Mouse (Mus musculus): Measurements from ENCODE around the gene Hoxd12. TPM values are rescaled to one million over a fixed set of nuclear protein-coding genes. Genes with fewer than 3 reads are reported as not detected.
A peak's percentile ranks its signal among the peaks of the same experiment; 100 is the strongest.

Hoxd12 gene
- polyA plus RNA-seq, 1 experiment from 2014 or later: 4.5 TPM

GRCm38 (mm10) chr2:74699664-74700545, 25.1 kb downstream of the Hoxd12 start:
- H3K4me2 ChIP-seq (replicated peaks; ENCODE audit: low read depth, low read length): peak overlapping the region; percentile 80
- no peaks in the 10 kb centered on the region for H3K27me3 ChIP-seq (ENCODE audit: insufficient read depth, low read length)
- WGBS: 11% methylated on average over 23 of the region's 23 CpGs
- peak overlapping the region; percentile 99 for H3K9ac ChIP-seq (replicated peaks; ENCODE audit: low read length)
- peaks cover 49% of the 10 kb centered on the region for H3K4me1 ChIP-seq (ENCODE audit: insufficient read depth, low read length)
- ATAC-seq (ENCODE audit: low FRiP score, low TSS enrichment): no peak
- peak overlapping the region; percentile 99 for H3K27ac ChIP-seq (ENCODE audit: low read length)
- H3K4me3 ChIP-seq (ENCODE audit: low read length): peak overlapping the region; percentile 82
- no peaks in the 10 kb centered on the region for H3K9me3 ChIP-seq (ENCODE audit: low read length)
- H3K36me3 ChIP-seq (ENCODE audit: insufficient read depth, low read length): no peaks in the 10 kb centered on the region

- H3K9ac ChIP-seq (replicated peaks; ENCODE audit: low read length): peak overlapping the region; percentile 99
- H3K9me3 ChIP-seq (ENCODE audit: low read length): no peaks in the 10 kb centered on the region
- WGBS: 9% methylated on average over 22 of the region's 22 CpGs
- H3K4me2 ChIP-seq (replicated peaks; ENCODE audit: low read depth, low read length): peak overlapping the region; percentile 80
- H3K4me1 ChIP-seq (ENCODE audit: insufficient read depth, low read length): peaks cover 43% of the 10 kb centered on the region
- ATAC-seq (ENCODE audit: low FRiP score, low TSS enrichment): 0 out of 2 replicates have a peak, but pooled peaks have one; percentile 5
- H3K27ac ChIP-seq (ENCODE audit: low read length): peak overlapping the region; percentile 99
- H3K4me3 ChIP-seq (ENCODE audit: low read length): peak overlapping the region; percentile 82
- no peaks in the 10 kb centered on the region for H3K27me3 ChIP-seq (ENCODE audit: insufficient read depth, low read length)
- no peaks in the 10 kb centered on the region for H3K36me3 ChIP-seq (ENCODE audit: insufficient read depth, low read length)
Observed at GRCm38 (mm10) chr2:74700546-74701112, 25.8 kb downstream of the Hoxd12 start.

GRCm38 (mm10) chr2:74701949-74702819, 27.4 kb downstream of the Hoxd12 start:
- Histone ChIP-seq H3K27me3 (ENCODE audit: insufficient read depth, low read length) (no peaks in the 10 kb centered on the region), H3K9ac (replicated peaks; ENCODE audit: low read length) (peak overlapping the region; percentile 53; the same call in 1 of the 2 replicates), H3K4me2 (replicated peaks; ENCODE audit: low read depth, low read length) (peak overlapping the region; percentile 72), H3K4me3 (ENCODE audit: low read length) (peak overlapping the region; percentile 17), H3K4me1 (ENCODE audit: insufficient read depth, low read length) (peaks cover 27% of the 10 kb centered on the region; the same call in 1 of the 2 replicates), H3K27ac (ENCODE audit: low read length) (peak overlapping the region; percentile 80), H3K9me3 (ENCODE audit: low read length) (no peaks in the 10 kb centered on the region), H3K36me3 (ENCODE audit: insufficient read depth, low read length) (no peaks in the 10 kb centered on the region)
- ATAC-seq (ENCODE audit: low FRiP score, low TSS enrichment): no peak
- 14% methylated on average over 17 of the region's 17 CpGs for WGBS

- Histone ChIP-seq H3K4me1 (ENCODE audit: insufficient read depth, low read length) (peaks cover 33% of the 10 kb centered on the region; the same call in 1 of the 2 replicates), H3K4me3 (ENCODE audit: low read length) (peak overlapping the region; percentile 8), H3K27me3 (ENCODE audit: insufficient read depth, low read length) (no peaks in the 10 kb centered on the region), H3K4me2 (replicated peaks; ENCODE audit: low read depth, low read length) (peak overlapping the region; percentile 72), H3K9ac (replicated peaks; ENCODE audit: low read length) (no peak overlapping the region; the same call in 1 of the 2 replicates), H3K36me3 (ENCODE audit: insufficient read depth, low read length) (no peaks in the 10 kb centered on the region), H3K27ac (ENCODE audit: low read length) (peak overlapping the region; percentile 41; the same call in 1 of the 2 replicates), H3K9me3 (ENCODE audit: low read length) (no peaks in the 10 kb centered on the region)
- WGBS: 38% methylated on average over 6 of the region's 6 CpGs
- no peak for ATAC-seq (ENCODE audit: low FRiP score, low TSS enrichment)
Observed at GRCm38 (mm10) chr2:74702820-74703219, 28.0 kb downstream of the Hoxd12 start.

- no peak for ATAC-seq (ENCODE audit: low FRiP score, low TSS enrichment)
- H3K4me3 ChIP-seq (ENCODE audit: low read length): peak overlapping the region; percentile 78
- H3K9ac ChIP-seq (replicated peaks; ENCODE audit: low read length): peak overlapping the region; percentile 99
- H3K27me3 ChIP-seq (ENCODE audit: insufficient read depth, low read length): no peaks in the 10 kb centered on the region
- H3K4me1 ChIP-seq (ENCODE audit: insufficient read depth, low read length): peaks cover 33% of the 10 kb centered on the region; the same call in 1 of the 2 replicates
- peak overlapping the region; percentile 72 for H3K4me2 ChIP-seq (replicated peaks; ENCODE audit: low read depth, low read length)
- peak overlapping the region; percentile 100 for H3K27ac ChIP-seq (ENCODE audit: low read length)
- no peaks in the 10 kb centered on the region for H3K9me3 ChIP-seq (ENCODE audit: low read length)
- WGBS: 19% methylated on average over 10 of the region's 10 CpGs
- H3K36me3 ChIP-seq (ENCODE audit: insufficient read depth, low read length): no peaks in the 10 kb centered on the region
Observed at GRCm38 (mm10) chr2:74703317-74703716, 28.5 kb downstream of the Hoxd12 start.

GRCm38 (mm10) chr2:74703720-74704392, 29.0 kb downstream of the Hoxd12 start:
- Histone ChIP-seq H3K27ac (ENCODE audit: low read length) (peak overlapping the region; percentile 100), H3K4me1 (ENCODE audit: insufficient read depth, low read length) (peaks cover 35% of the 10 kb centered on the region; the same call in 1 of the 2 replicates), H3K4me3 (ENCODE audit: low read length) (peak overlapping the region; percentile 78), H3K4me2 (replicated peaks; ENCODE audit: low read depth, low read length) (peak overlapping the region; percentile 72), H3K36me3 (ENCODE audit: insufficient read depth, low read length) (no peaks in the 10 kb centered on the region), H3K9ac (replicated peaks; ENCODE audit: low read length) (peak overlapping the region; percentile 99), H3K27me3 (ENCODE audit: insufficient read depth, low read length) (no peaks in the 10 kb centered on the region), H3K9me3 (ENCODE audit: low read length) (no peaks in the 10 kb centered on the region)
- WGBS: 11% methylated on average over 26 of the region's 26 CpGs
- ATAC-seq (ENCODE audit: low FRiP score, low TSS enrichment): peak; percentile 57

GRCm38 (mm10) chr2:74704393-74704998, 29.7 kb downstream of the Hoxd12 start, which contains the start of gene Hoxd8:
Gene Hoxd8 (plus strand): TSS chr2:74704615.
- no peaks in the 10 kb centered on the region for H3K9me3 ChIP-seq (ENCODE audit: low read length)
- peak within 1 kb of the TSS; percentile 78 for H3K4me3 ChIP-seq (ENCODE audit: low read length)
- H3K4me1 ChIP-seq (ENCODE audit: insufficient read depth, low read length): peaks cover 41% of the 10 kb centered on the region
- no peaks in the 10 kb centered on the region for H3K36me3 ChIP-seq (ENCODE audit: insufficient read depth, low read length)
- peak within 1 kb of the TSS; percentile 72 for H3K4me2 ChIP-seq (replicated peaks; ENCODE audit: low read depth, low read length)
- peak within 1 kb of the TSS; percentile 100 for H3K27ac ChIP-seq (ENCODE audit: low read length)
- ATAC-seq (ENCODE audit: low FRiP score, low TSS enrichment): peak; percentile 76
- H3K27me3 ChIP-seq (ENCODE audit: insufficient read depth, low read length): no peaks in the 10 kb centered on the region
- WGBS: under 1% methylated on average over 50 of the region's 52 CpGs
- H3K9ac ChIP-seq (replicated peaks; ENCODE audit: low read length): peak within 1 kb of the TSS; percentile 99

GRCm38 (mm10) chr2:74704999-74705466, 30.2 kb downstream of the Hoxd12 start:
- H3K9ac ChIP-seq (replicated peaks; ENCODE audit: low read length): peak overlapping the region; percentile 99
- no peaks in the 10 kb centered on the region for H3K9me3 ChIP-seq (ENCODE audit: low read length)
- no peaks in the 10 kb centered on the region for H3K27me3 ChIP-seq (ENCODE audit: insufficient read depth, low read length)
- peak overlapping the region; percentile 100 for H3K27ac ChIP-seq (ENCODE audit: low read length)
- no peaks in the 10 kb centered on the region for H3K36me3 ChIP-seq (ENCODE audit: insufficient read depth, low read length)
- under 1% methylated on average over 27 of the region's 66 CpGs for WGBS
- peak; percentile 40 for ATAC-seq (ENCODE audit: low FRiP score, low TSS enrichment)
- peaks cover 43% of the 10 kb centered on the region for H3K4me1 ChIP-seq (ENCODE audit: insufficient read depth, low read length)
- peak overlapping the region; percentile 78 for H3K4me3 ChIP-seq (ENCODE audit: low read length)
- peak overlapping the region; percentile 72 for H3K4me2 ChIP-seq (replicated peaks; ENCODE audit: low read depth, low read length)

Data from kidney, embryonic 16.5 days (tissue).